Mouse (Mus musculus) lung, postnatal 0 days (tissue): ENCODE data around the gene Klc1.

Experiments used
- CTCF ChIP-seq: IDR thresholded peaks from 2 replicates; pipeline ENCODE4 v1.5.1; 2016; ENCODE audit warnings: antibody characterized with exemption, mild to moderate bottlenecking
- EP300 ChIP-seq: IDR thresholded peaks from 2 replicates; pipeline ENCODE4 v1.6.1; 2016; ENCODE audit warnings: antibody characterized with exemption, mild to moderate bottlenecking, control low read depth

DNA sequence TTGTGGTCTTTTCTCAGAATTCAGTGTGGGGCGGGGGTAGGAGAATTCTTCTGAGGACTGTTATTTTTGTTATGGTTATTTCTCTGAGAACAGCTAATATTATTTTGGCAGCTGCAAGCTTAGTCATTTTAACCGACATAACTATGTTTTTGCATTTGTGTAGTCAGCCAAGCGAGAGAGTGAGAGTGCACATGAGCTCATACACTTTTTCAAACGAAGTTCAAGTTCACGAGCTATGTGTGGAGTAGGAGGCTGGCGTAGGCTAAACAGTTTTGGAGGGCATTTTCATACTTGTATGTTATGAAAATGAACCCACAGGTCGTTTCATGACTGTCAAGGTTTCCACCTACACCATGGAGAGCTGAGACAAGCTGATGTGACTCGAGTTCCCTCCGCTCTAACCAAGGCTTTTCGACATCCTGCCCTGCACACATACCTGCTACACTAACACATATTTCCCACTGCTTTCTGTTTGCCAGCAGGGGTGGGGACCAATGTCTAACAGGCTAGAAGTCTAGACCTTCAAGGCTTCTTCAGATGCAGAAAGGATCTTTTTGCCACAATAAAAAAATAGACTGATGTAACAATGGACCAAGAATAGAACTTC, 9.8 kb downstream of the Klc1 start:
- no peak for TF ChIP-seq CTCF
- no peak for TF ChIP-seq EP300
